Mouse (Mus musculus) ES-Bruce4 (cell line): ENCODE measurements at regions not wholly inside any gene's neighbourhood (a gene's known extent, or its start where the extent isn't known, plus 50 kb on each side); places are given as distances from the start of the nearest gene placed in this dataset.

Experiments used
- H3K27ac ChIP-seq: 2 replicates; pipeline ENCODE4 v1.5.1; 2012; ENCODE audit warnings: low read length, inconsistent platforms; ENCODE audit not compliant: insufficient read depth
- H3K27me3 ChIP-seq: 2 replicates; pipeline ENCODE4 v1.6.1; 2012; ENCODE audit warnings: mild to moderate bottlenecking, low read length, inconsistent platforms; ENCODE audit not compliant: control insufficient read depth, poor library complexity, insufficient read depth, severe bottlenecking
- H3K36me3 ChIP-seq: 2 replicates; pipeline ENCODE4 v1.6.1; 2012; ENCODE audit warnings: inconsistent platforms, mild to moderate bottlenecking, low read length, moderate library complexity; ENCODE audit not compliant: control insufficient read depth, poor library complexity, insufficient read depth, severe bottlenecking
- H3K4me1 ChIP-seq: one replicate; pipeline ENCODE4 v1.8.1; 2011; ENCODE audit warnings: low read length; ENCODE audit not compliant: control insufficient read depth, insufficient read depth
- H3K4me3 ChIP-seq: 2 replicates; pipeline ENCODE4 v1.5.1; 2011; ENCODE audit warnings: low read depth, mild to moderate bottlenecking, low read length
- H3K9ac ChIP-seq: 2 replicates; pipeline ENCODE4 v1.6.1; 2012; ENCODE audit warnings: low read depth, mild to moderate bottlenecking, inconsistent platforms; ENCODE audit not compliant: poor library complexity, severe bottlenecking
- H3K9me3 ChIP-seq: replicated peaks from 2 replicates; pipeline ENCODE4 v1.6.1; 2012; ENCODE audit warnings: mild to moderate bottlenecking, low read length, inconsistent platforms; ENCODE audit not compliant: control insufficient read depth, poor library complexity, insufficient read depth, severe bottlenecking
- CTCF ChIP-seq: IDR thresholded peaks from one replicate; pipeline ENCODE4 v1.8.1; 2011; ENCODE audit warnings: low read depth, low read length
- EP300 ChIP-seq: IDR thresholded peaks from 2 replicates; pipeline ENCODE4 v1.6.1; 2011; ENCODE audit warnings: low read depth, low read length; ENCODE audit not compliant: insufficient read depth
- POLR2A ChIP-seq: IDR thresholded peaks from one replicate; pipeline ENCODE4 v1.8.1; 2011; ENCODE audit warnings: low read length; ENCODE audit not compliant: insufficient read depth

DNA sequence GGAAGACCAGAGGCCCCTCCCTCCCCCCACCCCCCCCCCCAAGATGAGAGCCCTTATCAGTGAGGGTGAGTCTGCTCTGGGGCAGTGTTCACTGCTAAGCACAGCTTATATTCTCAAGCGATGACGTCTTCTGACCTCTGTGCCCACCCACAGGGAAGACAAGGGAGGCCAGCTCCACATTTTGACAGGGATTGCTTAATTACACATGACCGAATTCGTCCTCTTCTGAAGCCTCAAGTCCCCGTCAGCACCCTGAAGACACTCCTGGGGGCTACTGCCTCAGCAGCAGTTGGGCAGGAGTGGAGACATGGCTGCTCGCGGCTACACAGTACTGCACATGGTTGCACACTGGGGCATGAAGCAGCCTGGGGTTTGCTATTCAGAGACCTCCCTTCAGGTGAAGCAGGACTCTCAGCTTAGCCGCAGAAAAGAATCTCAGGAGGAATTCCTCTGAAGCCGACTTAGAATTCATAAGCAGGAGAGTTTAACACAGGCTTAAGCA, 282.1 kb downstream of the Cdh26 start:
- Histone ChIP-seq H3K27me3 (no peaks in the 10 kb centered on the region), H3K9ac (no peak overlapping the region), H3K4me3 (no peak overlapping the region), H3K27ac (no peak overlapping the region), H3K36me3 (no peaks in the 10 kb centered on the region), H3K9me3 (no peaks in the 10 kb centered on the region), H3K4me1 (no peaks in the 10 kb centered on the region)
- TF ChIP-seq CTCF (no peak), EP300 (no peak), POLR2A (no peak)

DNA sequence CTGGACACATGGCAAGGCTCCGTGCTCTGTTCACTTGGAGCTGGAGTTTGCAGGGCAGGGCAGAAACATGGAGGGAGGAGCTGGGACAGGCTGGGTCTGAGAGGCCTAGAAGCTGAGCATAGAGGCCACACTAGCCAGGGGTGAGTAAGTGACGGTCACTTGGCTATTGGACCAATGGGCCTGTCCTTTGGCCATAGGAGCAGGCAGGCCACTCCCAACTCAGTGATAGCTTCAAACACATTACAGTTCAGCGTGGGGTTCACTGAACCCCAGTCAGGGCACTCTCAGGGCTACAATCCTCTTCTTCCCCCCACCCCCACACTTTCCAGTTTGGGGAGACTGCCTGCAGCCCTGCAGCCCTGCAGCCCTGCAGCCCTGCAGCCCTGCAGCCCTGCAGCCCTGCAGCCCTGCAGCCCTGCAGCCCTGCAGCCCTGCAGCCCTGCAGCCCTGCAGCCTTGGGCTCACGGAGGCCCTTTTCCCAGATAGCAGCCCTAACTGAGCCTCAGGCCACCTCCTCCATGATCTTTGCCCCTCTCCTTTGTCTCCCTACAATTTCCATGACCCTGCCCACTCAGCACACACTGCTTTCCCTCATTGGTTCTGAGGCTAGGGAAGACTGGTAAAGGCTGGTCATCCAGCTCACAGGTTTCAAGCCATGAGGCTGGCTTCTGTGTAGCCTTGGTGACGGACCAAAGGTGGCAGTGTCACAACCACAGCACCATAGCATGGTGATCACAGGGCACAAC, 285.3 kb downstream of the Cdh26 start:
- H3K9ac ChIP-seq, result no peak overlapping the region
- no peak overlapping the region for H3K27ac ChIP-seq
- H3K27me3 ChIP-seq, result no peaks in the 10 kb centered on the region
- no peaks in the 10 kb centered on the region for H3K9me3 ChIP-seq
- no peaks in the 10 kb centered on the region for H3K4me1 ChIP-seq
- no peak overlapping the region for H3K4me3 ChIP-seq
- no peaks in the 10 kb centered on the region for H3K36me3 ChIP-seq
- no peak for TF ChIP-seq POLR2A
- TF ChIP-seq EP300, result no peak

DNA sequence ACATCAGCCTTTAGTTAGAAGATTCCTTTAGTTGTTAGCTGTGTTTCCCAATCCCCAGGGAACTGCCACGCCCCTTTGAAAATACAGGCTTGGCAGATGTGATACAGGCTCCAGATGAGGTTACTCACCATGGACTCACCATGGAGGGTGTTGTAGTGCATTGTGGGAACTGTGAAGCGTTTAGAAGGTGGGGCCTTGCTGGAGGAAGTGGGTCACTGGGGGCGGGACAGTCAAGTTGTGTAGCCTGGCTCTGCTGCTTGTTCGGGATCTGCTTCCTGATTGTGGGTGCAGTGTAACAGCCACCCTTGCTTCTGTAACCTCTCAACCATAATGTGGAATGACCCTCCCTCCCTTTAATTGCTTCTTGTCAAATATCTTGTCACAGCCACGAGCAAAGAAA, 287.7 kb downstream of the Cdh26 start:
- peaks cover under 1% of the 10 kb centered on the region; the same call in 1 of the 2 replicates for H3K27me3 ChIP-seq
- no peaks in the 10 kb centered on the region for H3K4me1 ChIP-seq
- H3K9me3 ChIP-seq, result no peaks in the 10 kb centered on the region
- TF ChIP-seq CTCF, result no peak
- no peak for TF ChIP-seq POLR2A
- no peak for TF ChIP-seq EP300
- H3K27ac ChIP-seq, result no peak overlapping the region
- H3K36me3 ChIP-seq, result no peaks in the 10 kb centered on the region
- H3K4me3 ChIP-seq, result no peak overlapping the region
- H3K9ac ChIP-seq, result no peak overlapping the region

DNA sequence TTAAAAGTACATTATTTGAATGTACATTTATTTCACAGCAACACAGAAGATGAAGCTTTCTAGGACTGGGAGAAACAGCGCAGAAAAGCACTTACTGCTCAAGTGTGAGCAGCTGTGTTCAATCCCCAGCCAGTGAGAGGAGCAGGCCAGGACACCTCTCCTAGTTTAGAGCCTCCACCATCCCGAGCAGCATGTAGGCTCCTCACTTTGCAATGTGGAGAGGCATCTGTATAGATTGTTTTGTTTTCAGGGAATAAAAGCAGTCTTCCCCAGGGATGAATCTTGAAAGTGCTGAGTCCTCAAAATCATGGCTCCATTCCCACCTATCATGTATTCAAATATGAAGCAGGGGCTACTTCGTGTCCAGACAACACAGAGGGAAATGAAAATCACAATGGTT, 293.1 kb downstream of the Cdh26 start:
- no peak overlapping the region for H3K9ac ChIP-seq
- no peak overlapping the region for H3K4me3 ChIP-seq
- H3K27me3 ChIP-seq, result peaks cover 2% of the 10 kb centered on the region; the same call in 1 of the 2 replicates
- no peak for TF ChIP-seq EP300
- TF ChIP-seq POLR2A, result no peak
- TF ChIP-seq CTCF, result no peak
- H3K4me1 ChIP-seq, result no peaks in the 10 kb centered on the region
- no peaks in the 10 kb centered on the region for H3K36me3 ChIP-seq
- H3K9me3 ChIP-seq, result no peaks in the 10 kb centered on the region
- H3K27ac ChIP-seq, result no peak overlapping the region

DNA sequence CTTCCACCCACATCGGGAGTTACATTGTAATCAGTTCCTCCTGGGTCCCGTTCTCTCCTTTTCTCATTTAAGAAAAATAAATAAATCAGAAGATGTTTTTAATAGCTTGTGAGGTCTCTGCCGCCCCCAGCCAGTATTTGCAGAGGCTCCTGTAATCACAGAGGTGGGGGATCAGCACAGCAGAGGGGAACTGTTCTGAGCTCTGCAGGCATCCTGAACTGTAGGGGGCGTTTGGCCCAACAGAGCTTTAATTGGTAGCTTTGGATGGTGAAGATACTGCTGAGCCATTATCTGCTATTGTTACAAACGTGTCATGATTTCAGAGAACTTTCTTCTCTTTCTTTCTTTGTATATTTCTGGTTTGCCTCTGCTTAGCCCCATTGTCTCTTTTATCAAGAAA, 293.9 kb downstream of the Cdh26 start:
- no peaks in the 10 kb centered on the region for H3K4me1 ChIP-seq
- H3K27me3 ChIP-seq, result peaks cover 2% of the 10 kb centered on the region; the same call in 1 of the 2 replicates
- H3K9me3 ChIP-seq, result no peaks in the 10 kb centered on the region
- no peak overlapping the region for H3K27ac ChIP-seq
- no peaks in the 10 kb centered on the region for H3K36me3 ChIP-seq
- H3K4me3 ChIP-seq, result no peak overlapping the region
- TF ChIP-seq EP300, result no peak
- TF ChIP-seq CTCF, result no peak
- no peak for TF ChIP-seq POLR2A
- no peak overlapping the region for H3K9ac ChIP-seq
